Mouse (Mus musculus): ENCODE results near the gene Cbx3.

DNA sequence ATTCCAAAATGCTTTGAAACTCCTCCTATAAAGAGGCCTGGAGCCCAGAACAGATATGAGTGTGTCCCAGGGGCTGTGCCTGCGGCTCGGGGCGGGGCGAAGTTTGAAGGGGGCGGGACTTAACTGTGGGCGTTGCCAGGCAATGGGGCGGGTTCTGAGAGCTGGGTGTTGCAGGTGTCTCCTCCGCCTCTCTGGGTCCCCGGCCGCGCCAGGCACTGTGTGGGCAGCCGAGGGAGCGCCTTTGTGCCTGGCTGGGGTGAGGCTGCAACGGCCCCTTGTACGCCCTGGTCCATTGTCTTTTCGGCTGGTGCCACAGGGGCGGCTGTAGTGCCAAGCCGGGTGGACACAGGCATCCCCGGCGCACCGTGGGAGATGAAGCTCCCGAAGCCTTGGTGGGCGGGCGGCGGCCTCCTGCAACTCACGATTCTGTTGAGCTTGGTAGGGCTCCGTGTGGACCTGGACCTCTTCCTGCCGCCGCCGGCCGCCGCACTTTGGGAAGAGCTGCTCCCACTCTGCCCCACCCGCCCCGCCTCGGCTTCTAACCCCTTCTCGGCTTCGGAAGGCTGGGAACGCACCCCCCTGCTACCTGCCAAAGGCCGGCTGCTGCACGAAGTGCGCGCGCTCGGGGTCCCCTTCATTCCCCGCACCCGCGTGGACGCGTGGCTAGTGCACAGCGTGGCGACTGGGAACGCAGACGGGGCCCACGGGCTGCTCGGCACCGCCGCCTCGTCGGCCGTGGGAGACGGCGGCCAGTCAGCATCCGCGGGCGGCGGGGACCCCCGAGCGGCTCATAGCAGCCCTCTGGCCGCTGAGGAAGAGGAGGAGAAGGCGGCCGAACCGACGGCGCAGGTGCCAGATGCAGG, 37.4 kb upstream of the Cbx3 start, which contains the start of gene Nfe2l3:
- TF ChIP-seq CTCF (conservative IDR thresholded peaks at IDR 0.05; ENCODE audit: low read length) (no peak), POU5F1 (IDR thresholded peaks at IDR 0.05; ENCODE audit: borderline replicate concordance, low read length) (no peak), NANOG (IDR thresholded peaks at IDR 0.05; ENCODE audit: borderline replicate concordance, low read length) (no peak)

Data from E14TG2a.4 (cell line).